Mouse (Mus musculus): ENCODE measurements around the gene Gucy1a1. TPM values are rescaled to one million over a fixed set of nuclear protein-coding genes. Genes with fewer than 3 reads are reported as not detected.

The Gucy1a1 gene
- polyA plus RNA-seq (2017; shearing (Covaris generic)): 10 to 100 TPM; 11.4 to 13.4 TPM

GRCm38 (mm10) chr3:82145126-82145901, at the start of gene Gucy1a1:
Gene Gucy1a1, minus strand, starts transcription at chr3:82145789.

DNA sequence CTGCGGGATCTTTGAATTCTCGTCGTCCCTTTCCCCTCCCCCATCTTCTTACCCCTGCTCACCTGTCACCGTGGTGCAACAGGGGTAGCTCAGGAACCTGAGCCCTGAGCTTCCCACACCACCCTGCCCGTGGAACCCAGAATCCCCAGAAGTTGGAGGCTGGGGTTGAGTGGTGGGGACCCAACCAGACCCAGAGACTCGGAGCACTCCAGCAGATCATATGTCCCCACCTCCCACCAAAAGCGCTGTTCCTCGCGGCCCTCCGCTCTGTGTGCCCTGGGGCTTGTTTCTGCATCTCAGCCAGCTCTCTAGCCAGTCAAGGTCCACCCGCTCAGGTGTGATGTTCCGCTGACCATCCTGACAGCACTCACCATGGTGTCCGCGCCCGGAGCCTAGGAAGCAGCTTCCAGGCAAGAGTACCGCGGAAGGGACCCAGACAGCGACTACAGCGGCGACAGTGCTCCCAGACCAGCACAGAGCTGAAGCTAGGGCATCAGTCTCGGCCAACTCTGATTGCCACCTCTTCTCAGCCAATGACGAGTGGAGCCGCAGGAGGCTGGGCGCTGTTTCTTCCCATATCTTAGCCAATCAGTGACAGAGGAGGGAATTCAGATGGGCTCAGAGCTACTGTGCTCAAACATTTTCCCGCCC, 71.3 kb downstream of the Gucy1a1 start, which contains the start of gene Gucy1b1:
Gene Gucy1b1 (minus strand): TSS at position 489 of the 651 bp plus-strand sequence.

Other genes with a start within 250 kb of the Gucy1a1 start
- 10 to 100 TPM; 53.9 to 60.2 TPM for gene Ctso, start 213.2 kb downstream of the Gucy1a1 start, polyA plus RNA-seq (2017; shearing (Covaris generic))
- under 1 TPM; 0.12 to 0.84 TPM for gene Tdo2, start 169.6 kb downstream of the Gucy1a1 start, polyA plus RNA-seq (2017; shearing (Covaris generic))
- gene Asic5, start 163.5 kb downstream of the Gucy1a1 start, polyA plus RNA-seq (2017; shearing (Covaris generic)): not detected
- gene Gucy1b1, start 71.1 kb downstream of the Gucy1a1 start, polyA plus RNA-seq (2017; shearing (Covaris generic)): 1 to 10 TPM; 2.4 to 2.9 TPM
- 1 to 10 TPM; 1.6 to 2.5 TPM for gene Map9, start 212.3 kb upstream of the Gucy1a1 start, polyA plus RNA-seq (2017; shearing (Covaris generic))